16 mouse cellular contexts compared by ENCODE assay signal in genomic region chr15:27708968-27709612, GRCm38 (mm10). TPM values are rescaled to one million over a fixed set of nuclear protein-coding genes. Genes with fewer than 3 reads are reported as not detected.
DNase-seq lines count a peak whose midpoint lies in the region; ATAC-seq and TF ChIP-seq lines count a peak whose summit lies in the region.
"Had no signal": no experiment of that assay in that cellular context is flagged by ENCODE, and none has a peak within 500 bp of the region (broad histone marks: within the 10 kb centered on the region; RNA-seq: fewer than 3 reads in every experiment).

No protein-coding gene starts in this region.

- peak; percentile 29 for DNase-seq in lung, postnatal 25 days (ENCODE audit: low spot score)
- no peak for DNase-seq in lung, adult 2 months
- no peak for DNase-seq in stomach, postnatal 0 days (ENCODE audit: low spot score)
- DNase-seq in embryonic facial prominence, embryonic 10.5 days (ENCODE audit: low spot score), result no peak
- DNase-seq: adrenal gland, postnatal 25 days; kidney, postnatal 10 days; layer of hippocampus, adult 9-11 months; thymus, adult 2 months had no signal

- H3K9ac ChIP-seq in stomach, postnatal 0 days (ENCODE audit: low read length), result no peak overlapping the region
- H3K9ac ChIP-seq in midbrain, embryonic 16.5 days (ENCODE audit: low read depth, low read length), result no peak overlapping the region
- H3K9ac ChIP-seq: hindbrain, embryonic 12.5 days had no signal

- no peak for TF ChIP-seq CTCF in lung, adult 2 months (IDR thresholded peaks at IDR 0.05; ENCODE audit: insufficient read depth, low read length)
- no peak for TF ChIP-seq CTCF in stomach, postnatal 0 days (IDR thresholded peaks at IDR 0.05; ENCODE audit: low read depth)

- no peak overlapping the region for H3K4me2 ChIP-seq in stomach, postnatal 0 days (replicated peaks; ENCODE audit: low read depth)
- H3K4me2 ChIP-seq in midbrain, embryonic 16.5 days (ENCODE audit: low read length), result no peak overlapping the region
- H3K4me2 ChIP-seq: hindbrain, embryonic 12.5 days had no signal

- H3K4me1 ChIP-seq in lung, adult 2 months (ENCODE audit: control insufficient read depth, insufficient read depth, low read length), result peaks cover 3% of the 10 kb centered on the region; the same call in 1 of the 2 replicates
- no peaks in the 10 kb centered on the region for H3K4me1 ChIP-seq in brown adipose tissue, adult 24 weeks (ENCODE audit: control insufficient read depth, insufficient read depth, insufficient read length, low read length)
- no peaks in the 10 kb centered on the region for H3K4me1 ChIP-seq in stomach, postnatal 0 days (replicated peaks; ENCODE audit: control insufficient read depth, insufficient read depth)
- H3K4me1 ChIP-seq in embryonic facial prominence, embryonic 10.5 days, result no peaks in the 10 kb centered on the region
- no peaks in the 10 kb centered on the region for H3K4me1 ChIP-seq in midbrain, embryonic 16.5 days (ENCODE audit: control insufficient read depth, insufficient read depth, low read length)
- H3K4me1 ChIP-seq: forebrain, embryonic 10.5 days; hindbrain, embryonic 12.5 days had no signal

- H3K4me3 ChIP-seq in lung, adult 2 months (replicated peaks; ENCODE audit: extremely low read depth, low read depth, low read length), result no peak overlapping the region
- H3K4me3 ChIP-seq in brown adipose tissue, adult 24 weeks (ENCODE audit: insufficient read depth, low read depth, low read length), result no peak overlapping the region
- no peak overlapping the region for H3K4me3 ChIP-seq in stomach, postnatal 0 days (ENCODE audit: low read depth, low read length)
- no peak overlapping the region for H3K4me3 ChIP-seq in embryonic facial prominence, embryonic 10.5 days
- H3K4me3 ChIP-seq in midbrain, embryonic 16.5 days (ENCODE audit: low read depth, low read length), result no peak overlapping the region
- H3K4me3 ChIP-seq: forebrain, embryonic 10.5 days; hindbrain, embryonic 12.5 days had no signal

- TF ChIP-seq EP300 in stomach, postnatal 0 days (optimal IDR thresholded peaks at IDR 0.05), result no peak

- no peaks in the 10 kb centered on the region for H3K36me3 ChIP-seq in stomach, postnatal 0 days (ENCODE audit: control insufficient read depth, insufficient read depth, low read length)
- H3K36me3 ChIP-seq in embryonic facial prominence, embryonic 10.5 days (replicated peaks), result no peaks in the 10 kb centered on the region
- no peaks in the 10 kb centered on the region for H3K36me3 ChIP-seq in midbrain, embryonic 16.5 days (ENCODE audit: control insufficient read depth, insufficient read depth, low read length)
- H3K36me3 ChIP-seq: forebrain, embryonic 10.5 days; hindbrain, embryonic 12.5 days had no signal

- H3K27me3 ChIP-seq in stomach, postnatal 0 days (ENCODE audit: control insufficient read depth, insufficient read depth, low read length), result no peaks in the 10 kb centered on the region
- no peaks in the 10 kb centered on the region for H3K27me3 ChIP-seq in embryonic facial prominence, embryonic 10.5 days (replicated peaks; ENCODE audit: low read depth, poor library complexity, severe bottlenecking)
- H3K27me3 ChIP-seq in midbrain, embryonic 16.5 days (ENCODE audit: control insufficient read depth, insufficient read depth, low read depth, low read length), result no peaks in the 10 kb centered on the region
- H3K27me3 ChIP-seq: CH12.LX; hindbrain, embryonic 12.5 days had no signal

- no peaks in the 10 kb centered on the region for H3K9me3 ChIP-seq in stomach, postnatal 0 days (ENCODE audit: control insufficient read depth, low read length)
- no peaks in the 10 kb centered on the region for H3K9me3 ChIP-seq in embryonic facial prominence, embryonic 10.5 days
- no peaks in the 10 kb centered on the region; the same call in 1 of the 2 replicates for H3K9me3 ChIP-seq in midbrain, embryonic 16.5 days (replicated peaks; ENCODE audit: control insufficient read depth, low read length, poor library complexity, severe bottlenecking)
- H3K9me3 ChIP-seq: forebrain, embryonic 10.5 days; hindbrain, embryonic 12.5 days had no signal

- ATAC-seq in megakaryocyte progenitor cell, adult 5-6 weeks (replicated peaks; ENCODE audit: poor library complexity), result peak; percentile 95
- no peak for ATAC-seq in stomach, postnatal 0 days (ENCODE audit: low FRiP score, low TSS enrichment)
- no peak for ATAC-seq in midbrain, embryonic 16.5 days
- ATAC-seq: activated CD4-positive, CD25-positive, alpha-beta regulatory T cell, adult 4 months; intestine, embryonic 16.5 days had no signal

- peak overlapping the region; percentile 15; the same call in 1 of the 2 replicates for H3K27ac ChIP-seq in brown adipose tissue, adult 24 weeks (replicated peaks; ENCODE audit: low read depth, low read length)
- H3K27ac ChIP-seq in stomach, postnatal 0 days (replicated peaks), result 0 out of 2 replicates have a peak overlapping the region, but pooled peaks have one; percentile 13
- H3K27ac ChIP-seq in embryonic facial prominence, embryonic 10.5 days (replicated peaks), result no peak overlapping the region
- H3K27ac ChIP-seq in midbrain, embryonic 16.5 days (ENCODE audit: low read length), result no peak overlapping the region
- H3K27ac ChIP-seq: forebrain, embryonic 10.5 days; hindbrain, embryonic 12.5 days had no signal

- WGBS in lung, adult 2 months, result 73% methylated on average over 7 of the region's 7 CpGs
- 73% methylated on average over 7 of the region's 7 CpGs for WGBS in stomach, postnatal 0 days
- 90% methylated on average over 7 of the region's 7 CpGs for WGBS in embryonic facial prominence, embryonic 10.5 days
- WGBS in midbrain, embryonic 16.5 days, result 89% methylated on average over 7 of the region's 7 CpGs

- no peak for TF ChIP-seq POLR2A in lung, adult 2 months (IDR thresholded peaks at IDR 0.05; ENCODE audit: borderline replicate concordance, extremely low read depth, low read depth, low read length)

RNA-seq across cellular contexts. Expression of gene Otulinl, which starts 27.7 kb away (rescaled TPM):
- polyA plus RNA-seq in lung, adult 2 months (2012; rRNA removed), result 7.5 and 9.9 TPM in 2 replicates
- polyA plus RNA-seq in brown adipose tissue, adult 24 weeks (2012; ENCODE audit: insufficient read depth, insufficient read length, missing spikeins), result 2.7 and 3.8 TPM in 2 replicates
- 69.7 and 87.3 TPM in 2 replicates for total RNA-seq in megakaryocyte progenitor cell, adult 5-6 weeks (2015)
- 30.3 and 37.4 TPM in 2 replicates for total RNA-seq in megakaryocyte progenitor cell, adult 5-6 weeks (2017)
- polyA plus RNA-seq in stomach, postnatal 0 days (2015; fragmentation: Nextera tagmentation; extraction: Ambion mirVana), result 14.6 and 15.2 TPM in 2 replicates
- 6.8 and 7.9 TPM in 2 replicates for polyA plus RNA-seq in embryonic facial prominence, embryonic 10.5 days (2016; fragmentation: Nextera tagmentation; extraction: Ambion mirVana)
- polyA plus RNA-seq in midbrain, embryonic 16.5 days (2015; fragmentation: Nextera tagmentation; extraction: Ambion mirVana), result 12.3 and 14.6 TPM in 2 replicates

Comparison
In these comparisons a context has a peak if more than half of its experiments do, and no peak if none do; other contexts are left out.
1. H3K27ac ChIP-seq: peak in brown adipose tissue, adult 24 weeks (single experiment) and stomach, postnatal 0 days (single experiment); none in embryonic facial prominence, embryonic 10.5 days (single experiment) and midbrain, embryonic 16.5 days (single experiment).